Mouse (Mus musculus) thymus, adult 2 months (tissue): ENCODE data around the gene Snd1.

ENCODE experiments used
- CTCF ChIP-seq: fragments of 200-500 bp; IDR thresholded peaks from 2 replicates; pipeline ENCODE4 v1.5.1; 2012; ENCODE audit warnings: mild to moderate bottlenecking, control low read depth, low read length, moderate library complexity, borderline replicate concordance; ENCODE audit not compliant: control insufficient read depth, poor library complexity, insufficient read depth; ENCODE audit errors: extremely low read depth
- POLR2A ChIP-seq: fragments of 200-500 bp; IDR thresholded peaks from 2 replicates; pipeline ENCODE4 v1.6.1; 2012; ENCODE audit warnings: mild to moderate bottlenecking, low read length, control low read depth, moderate library complexity; ENCODE audit not compliant: control insufficient read depth, poor library complexity, insufficient read depth; ENCODE audit errors: extremely low read depth

- TF ChIP-seq POLR2A (no peak), CTCF (no peak)
These were observed 434.9 kb downstream of the Snd1 start for GRCm38 (mm10) chr6:28909866-28910265.
